Mouse (Mus musculus) heart, postnatal 0 days (tissue): ENCODE measurements around the gene Nuak2. TPM values are rescaled to one million over a fixed set of nuclear protein-coding genes. Genes with fewer than 3 reads are reported as not detected.
A peak's percentile ranks its signal among the peaks of the same experiment; 100 is the strongest.

Source experiments
- ATAC-seq: fragments of 200-750 bp; cut with Nextera tagmentation; 2 replicates; pipeline ENCODE4 v1.8.0; 2017; ENCODE audit warnings: low read depth, moderate number of reproducible peaks, moderate library complexity; ENCODE audit not compliant: insufficient read depth
- DNase-seq: peaks from one replicate; pipeline ENCODE4 v3.0.0-alpha.2; 2016; ENCODE audit warnings: low spot score
- H3K27ac ChIP-seq: fragments of 300-500 bp; sonication (generic); 2 replicates; pipeline ENCODE4 v1.5.1; 2014; ENCODE audit warnings: low read depth, mild to moderate bottlenecking
- H3K27me3 ChIP-seq: fragments of 300-500 bp; sonication (generic); 2 replicates; pipeline ENCODE4 v1.6.1; 2014; ENCODE audit warnings: low read length, mixed read lengths; ENCODE audit not compliant: control insufficient read depth, insufficient read depth
- H3K36me3 ChIP-seq: fragments of 300-500 bp; sonication (generic); replicated peaks from 2 replicates; pipeline ENCODE4 v1.6.1; 2014; ENCODE audit warnings: low read length, mixed read lengths; ENCODE audit not compliant: control insufficient read depth, insufficient read depth
- H3K4me1 ChIP-seq: fragments of 300-500 bp; sonication (generic); 2 replicates; pipeline ENCODE4 v1.6.1; 2014; ENCODE audit warnings: antibody characterized with exemption; ENCODE audit not compliant: control insufficient read depth, insufficient read depth
- H3K4me2 ChIP-seq: fragments of 300-500 bp; sonication (generic); 2 replicates; pipeline ENCODE4 v1.6.1; 2014; ENCODE audit warnings: low read depth, mild to moderate bottlenecking, low read length, moderate library complexity
- H3K4me3 ChIP-seq: fragments of 300-500 bp; sonication (generic); 2 replicates; pipeline ENCODE4 v1.5.1; 2014; ENCODE audit warnings: low read depth, low read length
- H3K9ac ChIP-seq: fragments of 300-500 bp; sonication (generic); replicated peaks from 2 replicates; pipeline ENCODE4 v1.6.1; 2014; ENCODE audit warnings: low read depth, low read length, mixed read lengths
- H3K9me3 ChIP-seq: fragments of 300-500 bp; sonication (generic); replicated peaks from 2 replicates; pipeline ENCODE4 v1.6.1; 2016; ENCODE audit warnings: low read length; ENCODE audit not compliant: control insufficient read depth
- CTCF ChIP-seq: IDR thresholded peaks from 2 replicates; pipeline ENCODE4 v1.5.1; 2016; ENCODE audit warnings: antibody characterized with exemption, control low read depth, low read depth
- EP300 ChIP-seq: IDR thresholded peaks from 2 replicates; pipeline ENCODE4 v1.6.1; 2016; ENCODE audit warnings: antibody characterized with exemption, low read depth
- WGBS: fragments of 180-500 bp; shearing (Covaris S2); extraction: QIAGEN DNeasy Blood & Tissue Kit; methylation state at CpG from one replicate; pipeline ENCODE4 v1.1.7; 2014; 5-methylcytosine and 5-hydroxymethylcytosine counted together
- polyA plus RNA-seq: library from polyadenylated mRNA; unstranded; fragments of >200 nt; fragmentation: Nextera tagmentation; extraction: Ambion mirVana; gene quantifications from 2 replicates; pipeline ENCODE4 v1.2.1, GENCODE M21; 2015
- total RNA-seq: library from RNA; depleted of rRNA; stranded (reverse); fragments of >200 nt; gene quantifications from 2 replicates; pipeline ENCODE4 v1.2.3, GENCODE M21; 2014; ENCODE audit warnings: low replicate concordance

Gene Nuak2
- total and polyA plus RNA-seq, 2 experiments from 2014 or later, result 0.76 to 2.2 TPM

DNA sequence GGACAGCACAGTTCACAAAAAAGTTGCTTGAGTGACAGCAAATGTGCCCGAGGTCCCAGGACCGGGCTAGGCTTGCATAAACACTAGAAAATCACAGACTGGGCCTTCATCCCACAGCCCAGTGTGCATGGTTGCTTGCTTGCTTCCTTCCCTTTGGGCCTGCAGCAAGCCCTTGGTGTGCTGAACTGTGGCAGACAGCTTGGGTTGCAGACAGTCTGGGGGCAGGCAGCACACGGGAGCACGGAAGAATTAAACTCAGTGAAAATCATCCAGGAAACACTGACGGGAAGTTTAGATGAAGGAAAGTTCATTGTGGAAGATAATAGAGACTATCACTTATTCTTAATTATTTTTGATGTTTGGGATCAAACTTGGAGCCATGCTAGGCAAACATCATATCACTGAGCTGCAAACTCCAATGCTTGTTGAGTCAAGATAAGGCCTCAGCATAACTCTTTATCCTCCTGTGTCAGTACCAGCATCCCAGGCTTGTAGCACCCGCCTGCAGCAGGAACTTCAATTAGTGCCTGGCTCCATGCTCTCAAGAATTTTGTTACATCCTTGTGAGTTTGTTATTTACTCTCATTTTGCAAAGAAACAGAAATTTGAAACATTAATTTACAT is 18.4 kb downstream of the Nuak2 start:
- DNase-seq (no peak), ATAC-seq (no peak)
- H3K4me2 ChIP-seq, result no peak overlapping the region
- no peaks in the 10 kb centered on the region for H3K27me3 ChIP-seq
- H3K9me3 ChIP-seq, result no peaks in the 10 kb centered on the region
- peaks cover 46% of the 10 kb centered on the region for H3K4me1 ChIP-seq
- no peak overlapping the region for H3K9ac ChIP-seq
- peak overlapping the region; percentile 26 for H3K27ac ChIP-seq
- WGBS, result 40% methylated on average over 6 of the region's 6 CpGs
- H3K4me3 ChIP-seq, result no peak overlapping the region
- TF ChIP-seq EP300, result no peak
- TF ChIP-seq CTCF, result no peak
- H3K36me3 ChIP-seq, result 0 out of 2 replicates have a peak, but pooled peaks cover 4% of the 10 kb centered on the region

DNA sequence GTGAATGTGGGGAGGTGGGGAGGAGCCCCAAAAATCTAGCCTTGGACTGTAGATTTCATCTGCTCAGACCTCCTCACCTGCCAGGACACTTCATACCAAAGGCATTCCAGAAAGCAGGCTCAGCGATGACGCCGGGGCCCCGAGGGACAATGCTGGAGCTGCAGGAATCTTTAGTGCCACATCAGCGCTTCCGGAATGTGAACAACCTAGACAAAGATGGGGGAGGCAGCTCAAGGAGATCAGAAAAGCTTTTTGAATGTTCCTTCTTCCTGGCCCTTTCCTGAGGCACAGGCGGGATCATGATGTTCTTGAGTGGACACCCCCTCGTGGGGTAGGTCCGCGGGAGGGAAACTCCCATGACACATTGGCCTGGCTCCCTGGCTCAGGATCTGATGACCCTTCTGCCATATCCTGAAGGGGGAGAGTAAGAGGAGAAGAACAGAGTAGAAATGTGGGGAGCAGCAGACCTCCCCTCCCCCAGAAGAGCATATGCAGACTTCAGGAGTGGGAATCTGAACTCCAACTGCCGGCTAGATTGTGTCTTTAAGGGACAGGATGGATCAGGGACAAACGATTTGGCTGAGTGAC is 19.5 kb downstream of the Nuak2 start:
- H3K27me3 ChIP-seq, result no peaks in the 10 kb centered on the region
- ATAC-seq, result peak; percentile 22; the same call in 1 of the 2 replicates
- H3K9ac ChIP-seq, result no peak overlapping the region
- H3K27ac ChIP-seq, result peak overlapping the region; percentile 56; the same call in 1 of the 2 replicates
- no peak overlapping the region for H3K4me3 ChIP-seq
- no peak for TF ChIP-seq EP300
- no peak for TF ChIP-seq CTCF
- no peaks in the 10 kb centered on the region for H3K9me3 ChIP-seq
- WGBS, result 32% methylated on average over 12 of the region's 12 CpGs
- peaks cover 46% of the 10 kb centered on the region for H3K4me1 ChIP-seq
- no peaks in the 10 kb centered on the region for H3K36me3 ChIP-seq
- no peak overlapping the region for H3K4me2 ChIP-seq
- no peak for DNase-seq

DNA sequence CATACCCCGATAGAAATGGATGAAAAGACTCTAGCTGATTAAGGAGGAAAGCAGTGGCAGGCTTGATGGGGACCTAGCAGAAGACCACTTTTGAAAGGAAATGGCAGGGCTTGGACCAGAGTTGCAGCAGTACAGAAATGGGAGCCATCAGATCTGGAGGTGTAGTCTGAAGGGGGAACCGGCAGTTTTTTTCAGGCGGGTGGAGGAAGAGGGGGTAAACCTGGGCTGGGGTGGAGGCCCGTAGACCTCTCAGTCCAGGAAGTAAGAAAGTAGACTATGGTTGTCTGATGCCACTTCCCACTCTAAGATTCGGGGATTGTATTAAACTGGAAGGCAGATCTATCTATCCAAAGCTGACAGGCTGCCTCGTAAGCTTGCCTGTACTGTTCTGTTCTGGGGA is 21.0 kb downstream of the Nuak2 start:
- H3K36me3 ChIP-seq, result no peaks in the 10 kb centered on the region
- H3K9ac ChIP-seq, result no peak overlapping the region
- H3K4me1 ChIP-seq, result peaks cover 47% of the 10 kb centered on the region
- ATAC-seq (no peak), DNase-seq (no peak)
- 56% methylated on average over 6 of the region's 6 CpGs for WGBS
- H3K4me3 ChIP-seq, result no peak overlapping the region
- H3K9me3 ChIP-seq, result no peaks in the 10 kb centered on the region
- no peaks in the 10 kb centered on the region for H3K27me3 ChIP-seq
- H3K4me2 ChIP-seq, result no peak overlapping the region
- H3K27ac ChIP-seq, result no peak overlapping the region
- TF ChIP-seq EP300, result no peak
- TF ChIP-seq CTCF, result no peak

DNA sequence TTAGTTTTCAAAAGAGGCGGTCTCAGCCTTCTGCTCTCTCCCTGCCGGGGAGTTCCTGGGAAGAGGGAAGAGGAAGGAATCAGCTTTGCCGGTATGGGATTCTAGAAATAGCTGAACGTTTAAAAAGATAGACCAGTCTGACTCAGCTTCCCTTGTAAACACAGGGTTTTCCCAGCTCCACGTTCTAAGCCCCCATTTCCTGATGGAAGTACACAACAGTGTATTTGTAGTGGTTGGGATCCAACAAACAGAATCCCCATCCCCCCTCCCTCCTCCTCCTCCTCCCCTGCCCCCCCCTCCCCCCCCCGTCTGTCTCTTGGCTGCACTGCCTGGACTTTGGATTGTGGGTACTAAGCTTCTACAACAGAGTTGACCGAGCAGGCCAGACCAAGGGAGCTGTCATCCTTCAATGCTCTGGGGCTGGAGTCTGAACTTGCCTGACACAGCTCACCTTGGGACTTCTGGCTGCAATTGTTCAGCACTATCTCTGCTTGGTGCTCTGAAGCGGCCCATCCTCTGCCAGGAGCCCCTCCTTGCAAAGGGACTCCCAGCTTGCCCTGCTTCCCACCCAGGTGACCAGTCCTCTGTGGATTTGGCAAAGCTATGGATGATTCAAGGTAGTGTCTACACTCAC is 22.2 kb downstream of the Nuak2 start:
- Histone ChIP-seq H3K4me2 (no peak overlapping the region), H3K9ac (no peak overlapping the region), H3K27ac (peak overlapping the region; percentile 39; the same call in 1 of the 2 replicates), H3K27me3 (no peaks in the 10 kb centered on the region), H3K36me3 (no peaks in the 10 kb centered on the region), H3K9me3 (no peaks in the 10 kb centered on the region), H3K4me1 (peaks cover 52% of the 10 kb centered on the region), H3K4me3 (no peak overlapping the region)
- TF ChIP-seq CTCF (no peak), EP300 (no peak)
- no peak for ATAC-seq
- no peak for DNase-seq
- WGBS, result 21% methylated on average over 8 of the region's 8 CpGs

DNA sequence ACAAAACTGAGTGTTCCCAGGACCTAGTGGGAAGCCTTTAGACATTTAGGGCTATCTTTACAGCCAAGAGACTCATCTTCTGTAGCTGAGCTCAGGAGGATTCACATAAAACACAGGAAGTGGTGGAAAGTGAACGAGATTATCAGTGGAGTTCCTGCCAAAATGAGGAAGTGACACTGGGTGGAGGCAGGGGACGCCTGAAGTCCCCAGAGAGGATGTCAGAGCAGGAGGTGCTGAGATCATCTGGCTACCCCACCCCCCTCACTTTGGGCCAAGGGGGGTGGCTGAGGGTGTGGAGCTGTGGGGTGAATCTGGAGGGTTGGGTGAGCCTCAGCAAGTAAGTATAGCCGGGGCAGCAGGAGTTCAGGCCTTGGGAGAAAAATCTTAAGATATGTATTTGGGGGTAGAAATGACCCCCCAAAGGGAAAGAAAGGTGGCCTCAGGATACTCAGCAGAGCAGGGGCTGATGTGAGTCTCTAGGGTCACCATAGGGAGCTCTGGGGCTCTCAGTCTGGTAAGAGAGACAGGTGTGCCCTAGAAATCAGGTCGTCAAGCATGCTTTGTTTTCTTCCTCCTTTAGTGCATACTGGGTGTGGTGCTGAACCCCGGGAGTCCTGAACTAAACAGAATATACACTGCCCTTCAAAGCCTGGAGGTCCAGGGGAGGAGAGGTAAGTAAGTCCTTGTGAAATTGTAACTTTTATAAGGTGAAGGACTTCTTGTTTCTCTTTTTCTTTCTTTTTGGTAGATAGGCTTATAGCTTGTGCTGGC is 26.0 kb downstream of the Nuak2 start:
- peak; percentile 38 for ATAC-seq
- Histone ChIP-seq H3K36me3 (no peaks in the 10 kb centered on the region), H3K4me3 (no peak overlapping the region), H3K4me2 (0 out of 2 replicates have a peak overlapping the region, but pooled peaks have one; percentile 12), H3K27me3 (no peaks in the 10 kb centered on the region), H3K9me3 (no peaks in the 10 kb centered on the region), H3K4me1 (peaks cover 34% of the 10 kb centered on the region), H3K27ac (peak overlapping the region; percentile 70), H3K9ac (no peak overlapping the region)
- TF ChIP-seq EP300, result peak; percentile 86
- TF ChIP-seq CTCF, result no peak
- 31% methylated on average over 5 of the region's 5 CpGs for WGBS
- DNase-seq, result peak; percentile 61
